ENCODE assay signal across 9 mouse cellular contexts in genomic region chr5:105986401-105986800, GRCm38 (mm10).
A peak's percentile ranks its signal among the peaks of the same experiment; 100 is the strongest.
DNase-seq lines count a peak whose midpoint lies in the region; ATAC-seq lines count a peak whose summit lies in the region.
"Had no signal": no experiment of that assay in that cellular context is flagged by ENCODE, and none has a peak within 500 bp of the region (broad histone marks: within the 10 kb centered on the region; RNA-seq: fewer than 3 reads in every experiment).

No protein-coding gene starts in this region.

- peak; percentile 20 for DNase-seq in heart, adult 8-10 months (ENCODE audit: low spot score)
- no peak for DNase-seq in heart, postnatal 25 days (ENCODE audit: low spot score)
- peak; percentile 61 for DNase-seq in 416B (ENCODE audit: low read depth)
- DNase-seq in brain, adult 2 months (ENCODE audit: low read depth, low spot score): peak; percentile 86
- peak; percentile 76 for DNase-seq in embryonic facial prominence, embryonic 14.5 days (ENCODE audit: low spot score)
- peak; percentile 66 for DNase-seq in lung, postnatal 10 days
- no peak for DNase-seq in ovary, adult 18-20 months (ENCODE audit: low spot score)

- no peak for ATAC-seq in embryonic facial prominence, embryonic 14.5 days (ENCODE audit: low read depth)
- ATAC-seq in erythroid progenitor cell, adult 5-6 weeks (replicated peaks; ENCODE audit: low FRiP score, poor library complexity, severe bottlenecking): no peak

- no peaks in the 10 kb centered on the region for H3K4me1 ChIP-seq in embryonic facial prominence, embryonic 14.5 days (ENCODE audit: control insufficient read depth, insufficient read depth, low read length)

- H3K9me3 ChIP-seq in embryonic facial prominence, embryonic 14.5 days (ENCODE audit: control insufficient read depth, low read length): no peaks in the 10 kb centered on the region

- H3K27me3 ChIP-seq in embryonic facial prominence, embryonic 14.5 days (replicated peaks; ENCODE audit: control insufficient read depth, insufficient read depth, low read length): no peaks in the 10 kb centered on the region; the same call in 1 of the 2 replicates

- intact Hi-C loops in heart, postnatal 25 days (cut with DNase I): no loop called here

- no peak overlapping the region for H3K4me3 ChIP-seq in embryonic facial prominence, embryonic 14.5 days (ENCODE audit: low read depth, low read length)

- no peaks in the 10 kb centered on the region for H3K36me3 ChIP-seq in embryonic facial prominence, embryonic 14.5 days (ENCODE audit: control insufficient read depth, insufficient read depth, low read length)

- H3K4me2 ChIP-seq in embryonic facial prominence, embryonic 14.5 days (ENCODE audit: low read depth, low read length): no peak overlapping the region

- no peak overlapping the region for H3K9ac ChIP-seq in embryonic facial prominence, embryonic 14.5 days (ENCODE audit: low read depth, low read length)

- WGBS in embryonic facial prominence, embryonic 14.5 days: 38% methylated on average over 7 of the region's 7 CpGs

- no peak overlapping the region for H3K27ac ChIP-seq in embryonic facial prominence, embryonic 14.5 days (replicated peaks; ENCODE audit: low read depth, low read length)
- H3K27ac ChIP-seq: macrophage had no signal

Comparison
In these comparisons a context has a peak if more than half of its experiments do, and no peak if none do; other contexts are left out.
1. DNase-seq: peak in heart, adult 8-10 months (single experiment), 416B (single experiment), brain, adult 2 months (single experiment), embryonic facial prominence, embryonic 14.5 days (single experiment) and lung, postnatal 10 days (single experiment); none in heart, postnatal 25 days (single experiment) and ovary, adult 18-20 months (single experiment).